Mouse (Mus musculus) lung, embryonic 14.5 days (tissue): Measurements from ENCODE around the gene Gm7849. TPM values are rescaled to one million over a fixed set of nuclear protein-coding genes. Genes with fewer than 3 reads are reported as not detected.
"Not testable (repeated sequence)": the region's sequence is repeated elsewhere in the genome, so short reads cannot be mapped to it uniquely, and the experiment has no call there.

ENCODE experiments used
- ATAC-seq: fragments of 200-750 bp; cut with Nextera tagmentation; 2 replicates; pipeline ENCODE4 v1.8.0; 2017; ENCODE audit warnings: mild to moderate bottlenecking, moderate TSS enrichment, moderate library complexity; ENCODE audit not compliant: insufficient read depth
- DNase-seq: peaks from one replicate; pipeline ENCODE4 v3.0.0-alpha.2; 2015
- H3K27ac ChIP-seq: fragments of 300-500 bp; sonication (generic); 2 replicates; pipeline ENCODE4 v1.5.1; 2014; ENCODE audit warnings: low read depth, mild to moderate bottlenecking, moderate library complexity
- H3K27me3 ChIP-seq: fragments of 300-500 bp; sonication (generic); 2 replicates; pipeline ENCODE4 v1.6.1; 2014; ENCODE audit warnings: low read length, control low read depth; ENCODE audit not compliant: insufficient read depth
- H3K36me3 ChIP-seq: fragments of 300-500 bp; sonication (generic); 2 replicates; pipeline ENCODE4 v1.6.1; 2014; ENCODE audit warnings: control low read depth; ENCODE audit not compliant: insufficient read depth
- H3K4me1 ChIP-seq: fragments of 300-500 bp; sonication (generic); 2 replicates; pipeline ENCODE4 v1.6.1; 2014; ENCODE audit warnings: antibody characterized with exemption, control low read depth; ENCODE audit not compliant: insufficient read depth
- H3K4me2 ChIP-seq: fragments of 300-500 bp; sonication (generic); 2 replicates; pipeline ENCODE4 v1.6.1; 2014; ENCODE audit warnings: mild to moderate bottlenecking
- H3K4me3 ChIP-seq: fragments of 300-500 bp; sonication (generic); 2 replicates; pipeline ENCODE4 v1.5.1; 2014; ENCODE audit warnings: low read depth, low read length
- H3K9ac ChIP-seq: fragments of 300-500 bp; sonication (generic); 2 replicates; pipeline ENCODE4 v1.6.1; 2014
- H3K9me3 ChIP-seq: fragments of 300-500 bp; sonication (generic); 2 replicates; pipeline ENCODE4 v1.6.1; 2016; ENCODE audit warnings: low read depth, low read length, control low read depth
- WGBS: fragments of 180-500 bp; shearing (Covaris S2); extraction: QIAGEN DNeasy Blood & Tissue Kit; methylation state at CpG from one replicate; pipeline ENCODE4 v1.1.7; 2014; 5-methylcytosine and 5-hydroxymethylcytosine counted together
- polyA plus RNA-seq: library from polyadenylated mRNA; unstranded; fragments of >200 nt; fragmentation: Nextera tagmentation; extraction: Ambion mirVana; gene quantifications from 2 replicates; pipeline ENCODE4 v1.2.1, GENCODE M21; 2014

Gm7849 gene
- not detected in 2 replicates for polyA plus RNA-seq

DNA sequence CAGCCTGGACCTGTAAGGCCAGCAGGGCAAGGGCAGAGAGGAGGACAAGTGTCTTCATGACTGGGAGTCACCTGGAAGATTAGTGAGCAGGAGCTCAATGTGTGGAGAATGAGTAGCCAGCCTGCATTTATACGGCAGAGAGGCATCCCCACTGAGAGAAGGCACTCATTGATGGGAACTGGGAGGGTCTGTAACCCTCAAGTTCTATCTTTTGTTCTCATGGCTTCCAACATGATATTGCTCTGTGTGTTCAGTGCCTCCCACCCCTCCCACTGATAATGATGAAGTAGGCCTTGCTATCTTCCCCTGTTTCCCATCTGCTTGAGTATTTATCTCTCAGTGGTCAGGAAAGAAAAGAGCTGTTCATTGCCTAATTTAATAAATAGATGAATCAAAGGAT lies at the start of gene Gm7849:
Gene Gm7849 (minus strand): TSS at position 101 of the 400 bp plus-strand sequence.
- H3K4me1 ChIP-seq, H3K9ac ChIP-seq, H3K4me3 ChIP-seq, H3K9me3 ChIP-seq, H3K27me3 ChIP-seq, H3K27ac ChIP-seq, H3K4me2 ChIP-seq, ATAC-seq, H3K36me3 ChIP-seq, DNase-seq: not testable (repeated sequence)
- WGBS = no CpG with 5 or more reads among the region's 1 CpGs

DNA sequence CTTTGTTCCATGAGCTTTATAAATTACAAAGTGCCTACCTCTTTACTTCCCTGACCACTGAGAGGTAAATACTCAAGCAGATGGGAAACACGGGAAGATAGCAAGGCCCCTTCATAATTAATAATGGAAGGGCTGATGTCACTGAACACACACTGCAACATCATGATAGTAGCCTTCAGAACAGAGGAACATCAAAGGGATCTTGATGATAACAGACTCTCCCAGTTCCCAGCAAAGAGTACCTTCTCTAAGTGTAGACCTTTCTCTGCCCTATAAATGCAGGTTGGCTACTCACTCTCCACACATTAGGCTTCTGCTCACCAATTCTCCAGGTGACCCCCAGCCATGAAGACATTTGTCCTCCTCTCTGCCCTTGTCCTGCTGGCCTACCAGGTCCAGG lies 29.2 kb downstream of the Gm7849 start, which contains the start of gene Defa36:
Gene Defa36 (plus strand): TSS at position 301 of the 400 bp plus-strand sequence.
- H3K9me3 ChIP-seq, H3K4me2 ChIP-seq, ATAC-seq, H3K9ac ChIP-seq, H3K36me3 ChIP-seq, H3K27me3 ChIP-seq, H3K4me3 ChIP-seq, H3K4me1 ChIP-seq, H3K27ac ChIP-seq, DNase-seq: not testable (repeated sequence)
- no CpG with 5 or more reads among the region's 1 CpGs for WGBS

Other genes starting within 250 kb of the Gm7849 start
- gene Gm15292, start 206.8 kb downstream of the Gm7849 start, polyA plus RNA-seq = not detected in 2 replicates
- not detected in 2 replicates for gene Defa27, start 141.0 kb downstream of the Gm7849 start, polyA plus RNA-seq
- not detected in 2 replicates for gene Defa29, start 129.5 kb downstream of the Gm7849 start, polyA plus RNA-seq
- gene Defa2, start 78.0 kb downstream of the Gm7849 start, polyA plus RNA-seq = not detected in 2 replicates
- gene Defa33, start 64.7 kb downstream of the Gm7849 start, polyA plus RNA-seq = not detected in 2 replicates
- not detected in 2 replicates for gene Defa36, start 29.1 kb downstream of the Gm7849 start, polyA plus RNA-seq
- gene Defa20, start 52.7 kb upstream of the Gm7849 start, polyA plus RNA-seq = not detected in 2 replicates
- not detected in 2 replicates for gene Defa32, start 72.5 kb upstream of the Gm7849 start, polyA plus RNA-seq
- not detected in 2 replicates for gene Defa37, start 108.8 kb upstream of the Gm7849 start, polyA plus RNA-seq
- gene Defa28, start 126.4 kb upstream of the Gm7849 start, polyA plus RNA-seq = not detected in 2 replicates
- not detected in 2 replicates for gene Gm7861, start 137.9 kb upstream of the Gm7849 start, polyA plus RNA-seq
- gene Defa26, start 161.6 kb upstream of the Gm7849 start, polyA plus RNA-seq = not detected in 2 replicates
- gene Defa17, start 199.2 kb upstream of the Gm7849 start, polyA plus RNA-seq = not detected in 2 replicates
- gene Defa34, start 209.2 kb upstream of the Gm7849 start, polyA plus RNA-seq = not detected in 2 replicates
- not detected in 2 replicates for gene AY761184, start 247.1 kb upstream of the Gm7849 start, polyA plus RNA-seq